Mouse (Mus musculus): ENCODE measurements at regions not wholly inside any gene's neighbourhood (a gene's known extent, or its start where the extent isn't known, plus 50 kb on each side); places are given as distances from the start of the nearest gene placed in this dataset.

- peaks cover 6% of the 10 kb centered on the region; the same call in 1 of the 2 replicates for H3K4me1 ChIP-seq (replicated peaks; ENCODE audit: control insufficient read depth, insufficient read depth, low read length)
- peak overlapping the region; percentile 83 for H3K27ac ChIP-seq (ENCODE audit: control insufficient read depth, insufficient read depth, low read length)
- H3K27me3 ChIP-seq (ENCODE audit: control insufficient read depth, insufficient read depth, low read length), result no peaks in the 10 kb centered on the region
- no peak for TF ChIP-seq POLR2A (IDR thresholded peaks at IDR 0.05; ENCODE audit: control insufficient read depth, extremely low read depth, insufficient read depth, low read length, poor library complexity)
- DNase-seq, result peak; percentile 38
- peak overlapping the region; percentile 51 for H3K4me3 ChIP-seq (ENCODE audit: control insufficient read depth, insufficient read depth, low read length)
- WGBS, result under 1% methylated on average over 26 of the region's 26 CpGs
- no peaks in the 10 kb centered on the region for H3K36me3 ChIP-seq (ENCODE audit: control insufficient read depth, insufficient read depth, low read length)
Measured at GRCm38 (mm10) chr3:115642001-115642845, 72.6 kb downstream of the S1pr1 start.

GRCm38 (mm10) chr3:115641411-115641810, 73.5 kb downstream of the S1pr1 start:
- H3K4me1 ChIP-seq (replicated peaks; ENCODE audit: control insufficient read depth, insufficient read depth, low read length), result peaks cover 6% of the 10 kb centered on the region; the same call in 1 of the 2 replicates
- H3K27ac ChIP-seq (ENCODE audit: control insufficient read depth, insufficient read depth, low read length), result no peak overlapping the region
- no peaks in the 10 kb centered on the region for H3K36me3 ChIP-seq (ENCODE audit: control insufficient read depth, insufficient read depth, low read length)
- H3K27me3 ChIP-seq (ENCODE audit: control insufficient read depth, insufficient read depth, low read length), result no peaks in the 10 kb centered on the region
- no peak for TF ChIP-seq CTCF (IDR thresholded peaks at IDR 0.05; ENCODE audit: borderline replicate concordance, control insufficient read depth, extremely low read depth, insufficient read depth, low read length, poor library complexity)
- no peak for TF ChIP-seq POLR2A (IDR thresholded peaks at IDR 0.05; ENCODE audit: control insufficient read depth, extremely low read depth, insufficient read depth, low read length, poor library complexity)
- H3K4me3 ChIP-seq (ENCODE audit: control insufficient read depth, insufficient read depth, low read length), result no peak overlapping the region
- DNase-seq, result no peak
- 25% methylated on average over 6 of the region's 6 CpGs for WGBS

- no peak for DNase-seq
- WGBS, result 96% methylated on average over 4 of the region's 4 CpGs
- Histone ChIP-seq H3K4me3 (ENCODE audit: control insufficient read depth, insufficient read depth, low read length) (no peak overlapping the region), H3K27ac (ENCODE audit: control insufficient read depth, insufficient read depth, low read length) (no peak overlapping the region), H3K4me1 (replicated peaks; ENCODE audit: control insufficient read depth, insufficient read depth, low read length) (no peaks in the 10 kb centered on the region), H3K36me3 (ENCODE audit: control insufficient read depth, insufficient read depth, low read length) (no peaks in the 10 kb centered on the region), H3K27me3 (ENCODE audit: control insufficient read depth, insufficient read depth, low read length) (no peaks in the 10 kb centered on the region)
- no peak for TF ChIP-seq CTCF (IDR thresholded peaks at IDR 0.05; ENCODE audit: borderline replicate concordance, control insufficient read depth, extremely low read depth, insufficient read depth, low read length, poor library complexity)
- TF ChIP-seq POLR2A (IDR thresholded peaks at IDR 0.05; ENCODE audit: control insufficient read depth, extremely low read depth, insufficient read depth, low read length, poor library complexity), result no peak
Measured at GRCm38 (mm10) chr3:115635487-115635886, 79.4 kb downstream of the S1pr1 start.

GRCm38 (mm10) chr3:115635081-115635480, 79.8 kb downstream of the S1pr1 start:
- TF ChIP-seq CTCF (IDR thresholded peaks at IDR 0.05; ENCODE audit: borderline replicate concordance, control insufficient read depth, extremely low read depth, insufficient read depth, low read length, poor library complexity), result no peak
- TF ChIP-seq POLR2A (IDR thresholded peaks at IDR 0.05; ENCODE audit: control insufficient read depth, extremely low read depth, insufficient read depth, low read length, poor library complexity), result no peak
- DNase-seq, result no peak
- no peak overlapping the region for H3K27ac ChIP-seq (ENCODE audit: control insufficient read depth, insufficient read depth, low read length)
- 96% methylated on average over 5 of the region's 5 CpGs for WGBS
- H3K4me3 ChIP-seq (ENCODE audit: control insufficient read depth, insufficient read depth, low read length), result no peak overlapping the region
- H3K27me3 ChIP-seq (ENCODE audit: control insufficient read depth, insufficient read depth, low read length), result no peaks in the 10 kb centered on the region
- no peaks in the 10 kb centered on the region for H3K4me1 ChIP-seq (replicated peaks; ENCODE audit: control insufficient read depth, insufficient read depth, low read length)
- H3K36me3 ChIP-seq (ENCODE audit: control insufficient read depth, insufficient read depth, low read length), result no peaks in the 10 kb centered on the region

GRCm38 (mm10) chr3:115632417-115632743, 82.5 kb downstream of the S1pr1 start:
- H3K4me3 ChIP-seq (ENCODE audit: control insufficient read depth, insufficient read depth, low read length), result no peak overlapping the region
- no peaks in the 10 kb centered on the region for H3K36me3 ChIP-seq (ENCODE audit: control insufficient read depth, insufficient read depth, low read length)
- H3K27ac ChIP-seq (ENCODE audit: control insufficient read depth, insufficient read depth, low read length), result no peak overlapping the region
- TF ChIP-seq POLR2A (IDR thresholded peaks at IDR 0.05; ENCODE audit: control insufficient read depth, extremely low read depth, insufficient read depth, low read length, poor library complexity) (no peak), CTCF (IDR thresholded peaks at IDR 0.05; ENCODE audit: borderline replicate concordance, control insufficient read depth, extremely low read depth, insufficient read depth, low read length, poor library complexity) (no peak)
- 91% methylated on average over 4 of the region's 4 CpGs for WGBS
- no peaks in the 10 kb centered on the region for H3K27me3 ChIP-seq (ENCODE audit: control insufficient read depth, insufficient read depth, low read length)
- DNase-seq, result no peak
- no peaks in the 10 kb centered on the region for H3K4me1 ChIP-seq (replicated peaks; ENCODE audit: control insufficient read depth, insufficient read depth, low read length)

- DNase-seq, result no peak
- TF ChIP-seq POLR2A (IDR thresholded peaks at IDR 0.05; ENCODE audit: control insufficient read depth, extremely low read depth, insufficient read depth, low read length, poor library complexity) (no peak), CTCF (IDR thresholded peaks at IDR 0.05; ENCODE audit: borderline replicate concordance, control insufficient read depth, extremely low read depth, insufficient read depth, low read length, poor library complexity) (no peak)
- H3K27ac ChIP-seq (ENCODE audit: control insufficient read depth, insufficient read depth, low read length), result no peak overlapping the region
- H3K27me3 ChIP-seq (ENCODE audit: control insufficient read depth, insufficient read depth, low read length), result no peaks in the 10 kb centered on the region
- no peak overlapping the region for H3K4me3 ChIP-seq (ENCODE audit: control insufficient read depth, insufficient read depth, low read length)
- H3K36me3 ChIP-seq (ENCODE audit: control insufficient read depth, insufficient read depth, low read length), result no peaks in the 10 kb centered on the region
- 95% methylated on average over 17 of the region's 17 CpGs for WGBS
- no peaks in the 10 kb centered on the region for H3K4me1 ChIP-seq (replicated peaks; ENCODE audit: control insufficient read depth, insufficient read depth, low read length)
Measured at GRCm38 (mm10) chr3:115631573-115632416, 83.1 kb downstream of the S1pr1 start.
